Mouse (Mus musculus): ENCODE measurements around the gene Ptbp1.

Gene Ptbp1

DNA sequence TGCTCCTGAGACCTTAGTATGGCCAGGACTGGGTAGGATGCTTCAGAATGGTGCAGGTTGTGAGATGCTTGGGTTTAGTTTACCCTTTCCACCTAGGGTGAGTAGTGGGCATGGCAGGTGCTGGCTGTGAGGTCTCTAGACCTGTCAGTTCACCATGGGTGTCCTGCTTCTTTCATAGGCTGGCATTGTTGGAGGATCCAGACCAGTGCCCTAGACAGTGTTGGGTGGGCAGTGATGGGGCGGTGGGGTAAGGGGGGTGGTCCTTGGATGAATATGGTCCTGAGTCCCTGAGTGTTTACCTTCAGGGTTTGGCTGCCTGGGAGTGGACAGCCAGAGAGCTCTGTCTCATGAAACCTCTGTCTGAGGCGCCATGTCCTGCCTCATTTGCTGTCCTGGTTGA lies 3.7 kb downstream of the Ptbp1 start:
- no peak for DNase-seq (ENCODE audit: extremely low spot score, low read depth, low spot score)

DNA sequence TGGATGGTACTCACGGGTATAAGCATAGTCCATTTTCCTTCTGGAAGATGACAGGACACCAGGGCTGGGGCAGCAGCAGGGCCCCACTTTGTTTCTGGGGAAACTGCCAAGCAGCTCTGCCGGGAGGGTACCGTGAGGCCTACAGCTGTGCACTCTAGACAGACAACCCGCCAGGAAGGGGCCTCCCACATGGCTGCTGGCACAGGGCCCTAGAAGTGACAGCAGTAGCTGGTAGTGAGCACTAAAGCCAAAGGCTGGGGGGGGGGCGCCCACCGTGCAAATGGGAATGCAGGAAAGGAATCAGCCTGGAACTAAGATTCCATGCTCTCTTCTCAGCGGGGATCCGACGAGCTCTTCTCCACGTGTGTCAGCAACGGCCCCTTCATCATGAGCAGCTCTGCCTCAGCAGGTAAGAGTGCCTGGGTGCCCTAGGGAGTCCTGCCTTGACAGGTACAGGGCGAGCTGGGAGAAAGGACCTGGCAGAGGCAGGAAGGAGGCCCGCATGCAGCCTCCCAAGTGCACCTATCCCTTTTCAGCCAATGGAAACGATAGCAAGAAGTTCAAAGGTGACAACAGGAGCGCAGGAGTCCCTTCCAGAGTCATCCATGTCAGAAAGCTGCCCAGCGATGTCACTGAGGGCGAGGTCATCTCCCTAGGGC lies 4.3 kb downstream of the Ptbp1 start:
- no peak for DNase-seq (ENCODE audit: extremely low spot score, low read depth, low spot score)

DNA sequence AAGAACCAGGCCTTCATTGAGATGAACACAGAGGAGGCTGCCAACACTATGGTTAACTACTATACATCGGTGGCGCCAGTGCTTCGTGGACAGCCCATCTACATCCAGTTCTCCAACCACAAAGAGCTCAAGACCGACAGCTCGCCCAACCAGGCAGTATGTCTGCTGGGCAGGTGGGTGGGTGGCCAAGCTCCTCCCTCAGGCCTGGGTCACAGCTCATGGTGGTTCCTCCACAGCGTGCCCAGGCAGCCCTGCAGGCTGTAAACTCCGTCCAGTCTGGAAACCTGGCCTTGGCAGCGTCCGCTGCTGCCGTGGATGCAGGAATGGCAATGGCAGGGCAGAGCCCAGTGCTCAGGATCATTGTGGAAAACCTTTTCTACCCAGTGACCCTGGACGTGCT lies 4.9 kb downstream of the Ptbp1 start:
- no peak for DNase-seq (ENCODE audit: extremely low spot score, low read depth, low spot score)

DNA sequence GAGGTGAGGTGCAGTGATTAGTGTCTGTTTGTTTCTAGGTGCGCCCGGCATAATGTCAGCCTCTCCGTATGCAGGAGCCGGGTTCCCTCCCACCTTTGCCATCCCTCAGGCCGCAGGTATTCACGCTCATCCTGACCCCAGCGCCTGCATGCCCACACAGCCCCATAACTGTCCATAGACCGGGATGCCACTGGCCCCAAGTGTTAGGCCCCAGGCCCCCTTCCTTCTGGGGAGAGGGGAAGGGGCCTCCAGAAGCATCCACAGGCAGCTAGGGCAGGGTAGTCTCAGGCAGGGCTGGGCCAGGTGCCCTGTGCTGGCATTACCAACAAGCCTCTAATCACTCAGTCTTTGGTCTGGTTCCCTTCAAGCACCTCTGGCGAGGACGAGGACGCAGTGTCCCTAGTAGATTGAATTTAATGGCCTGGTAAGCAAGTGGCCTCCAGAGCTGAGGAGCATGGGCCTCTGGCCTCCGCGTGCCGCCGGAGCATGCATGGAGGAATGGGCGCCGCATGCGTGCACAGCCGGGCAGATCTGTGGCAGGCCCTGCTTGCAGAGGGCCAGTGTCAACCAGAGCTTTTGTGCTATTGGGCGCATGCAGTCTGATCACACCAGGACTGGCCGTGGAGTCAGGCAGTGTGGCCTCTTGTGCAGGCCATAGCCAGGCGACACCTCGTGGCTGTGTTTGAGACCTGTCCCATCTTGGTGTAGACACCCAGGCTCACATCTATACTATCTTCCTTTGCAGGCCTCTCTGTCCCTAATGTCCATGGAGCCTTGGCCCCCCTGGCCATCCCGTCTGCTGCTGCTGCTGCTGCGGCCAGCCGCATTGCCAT lies 6.1 kb downstream of the Ptbp1 start:
- no peak for DNase-seq (ENCODE audit: extremely low spot score, low read depth, low spot score)

- DNase-seq (ENCODE audit: extremely low spot score, low read depth, low spot score) = no peak
Observed at GRCm38 (mm10) chr10:79861230-79862048, 7.2 kb downstream of the Ptbp1 start.

- no peak for DNase-seq (ENCODE audit: extremely low spot score, low read depth, low spot score)
Observed at GRCm38 (mm10) chr10:79862049-79862788, 8.0 kb downstream of the Ptbp1 start.

- DNase-seq (ENCODE audit: extremely low spot score, low read depth, low spot score) = no peak
Observed at GRCm38 (mm10) chr10:79862925-79863324, 8.7 kb downstream of the Ptbp1 start.

DNA sequence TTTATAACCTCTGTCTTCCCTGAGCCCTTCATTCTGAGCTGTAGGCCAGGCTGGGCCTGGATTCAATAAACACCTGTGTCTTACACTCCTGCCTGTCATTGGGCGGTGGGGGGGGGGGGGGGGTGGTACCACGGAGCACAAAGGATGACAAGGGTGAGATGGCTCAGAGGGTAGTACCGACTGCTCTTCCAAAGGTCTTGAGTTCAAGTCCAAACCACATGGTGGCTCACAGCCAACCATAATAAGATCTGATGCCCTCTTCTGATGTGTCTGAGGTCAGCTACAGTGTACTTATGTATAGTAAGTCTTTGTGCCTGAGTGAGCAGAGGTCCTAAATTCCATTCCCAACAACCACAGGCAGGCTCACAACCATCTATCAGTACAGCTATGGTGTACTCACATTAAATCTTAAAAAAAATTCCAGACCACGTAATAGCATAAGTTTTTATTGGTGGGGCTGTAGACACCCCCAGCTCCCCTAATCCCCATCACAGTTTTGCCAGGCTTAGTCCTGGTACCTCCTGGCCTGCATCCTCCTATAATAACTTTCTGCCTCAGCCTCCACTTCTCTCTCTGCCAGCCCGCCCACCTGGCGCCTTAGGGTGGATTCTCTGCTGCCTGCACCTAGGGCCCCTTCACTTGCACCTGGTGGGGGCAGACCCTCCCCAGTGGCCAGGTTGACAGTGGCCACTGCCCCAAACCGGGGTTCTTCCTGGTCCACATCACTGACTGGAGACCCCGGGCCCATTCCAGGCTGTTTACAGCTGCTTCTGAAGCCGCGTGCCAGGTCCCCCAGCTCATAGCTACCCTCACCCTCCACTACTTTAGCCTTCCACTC lies 10.3 kb downstream of the Ptbp1 start:
- DNase-seq (ENCODE audit: extremely low spot score, low read depth, low spot score) = no peak

- DNase-seq (ENCODE audit: extremely low spot score, low read depth, low spot score) = no peak
Observed at GRCm38 (mm10) chr10:79865189-79865601, 11.0 kb downstream of the Ptbp1 start.

DNA sequence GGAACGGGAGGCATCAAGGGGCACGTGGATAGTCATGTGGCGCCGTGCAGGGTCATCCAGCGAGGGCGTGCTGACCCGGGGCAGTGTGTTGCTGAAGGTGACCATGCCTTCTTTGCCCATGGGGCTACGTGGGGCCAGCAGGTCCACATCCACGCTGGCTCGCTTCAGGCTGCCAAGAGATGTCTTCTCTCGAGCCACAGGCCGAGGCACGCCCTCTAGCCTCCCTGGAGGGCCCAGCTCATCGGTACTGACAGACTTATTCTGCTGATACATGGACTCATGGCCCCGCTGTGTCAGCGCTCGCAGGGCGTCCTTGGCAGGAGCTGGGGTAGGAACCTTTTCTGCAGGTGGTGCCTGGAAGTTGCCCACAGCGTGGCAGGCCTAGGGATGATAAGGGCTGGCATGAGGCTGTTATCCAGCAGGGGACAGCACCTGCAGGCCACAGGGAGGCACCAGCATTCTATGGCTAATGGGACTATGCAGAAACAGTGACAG lies 11.6 kb downstream of the Ptbp1 start:
- DNase-seq (ENCODE audit: extremely low spot score, low read depth, low spot score) = no peak

- DNase-seq (ENCODE audit: extremely low spot score, low read depth, low spot score) = no peak
Observed at GRCm38 (mm10) chr10:79866601-79867000, 12.4 kb downstream of the Ptbp1 start.

DNA sequence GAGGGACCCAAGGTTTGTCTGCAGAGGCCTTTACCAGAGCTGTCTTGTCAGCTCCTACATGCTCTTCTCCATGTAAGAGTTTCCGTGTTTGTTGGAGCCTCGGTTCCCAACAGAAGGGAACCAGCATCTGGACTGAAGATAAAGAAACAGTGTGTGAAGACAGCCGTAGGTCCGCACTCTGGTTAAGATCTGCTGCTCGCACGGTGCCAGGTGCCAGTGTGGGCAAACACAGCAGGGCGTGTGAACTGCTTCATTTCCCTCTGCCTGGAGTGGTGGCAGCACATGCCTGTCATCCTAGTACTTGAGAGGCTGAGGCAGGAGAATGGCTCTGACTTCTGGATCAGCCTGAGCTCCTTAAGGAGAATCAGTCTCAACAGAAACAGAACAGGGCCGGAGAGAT lies 17.6 kb downstream of the Ptbp1 start:
- DNase-seq (ENCODE audit: extremely low spot score, low read depth, low spot score) = no peak

DNA sequence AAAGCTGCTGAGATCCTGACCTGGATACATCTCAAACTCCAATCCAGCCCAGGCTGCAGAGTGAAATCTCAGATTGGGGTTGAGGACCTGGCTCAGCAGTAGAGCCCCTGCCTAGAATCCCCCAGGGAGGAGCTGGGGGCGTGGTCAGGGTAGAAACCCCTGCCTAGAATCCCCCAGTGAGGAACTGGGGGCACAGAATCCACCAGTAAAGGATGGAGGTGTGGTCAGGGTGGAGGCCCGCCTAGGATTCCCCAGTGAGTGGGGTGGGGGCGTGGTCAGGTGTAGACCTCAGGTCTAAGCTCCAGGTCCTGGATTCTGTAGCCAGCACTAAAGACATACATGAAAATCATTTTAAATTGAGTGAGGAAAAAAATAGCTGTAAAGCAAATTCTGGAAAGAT lies 18.6 kb downstream of the Ptbp1 start:
- DNase-seq (ENCODE audit: extremely low spot score, low read depth, low spot score) = no peak

DNA sequence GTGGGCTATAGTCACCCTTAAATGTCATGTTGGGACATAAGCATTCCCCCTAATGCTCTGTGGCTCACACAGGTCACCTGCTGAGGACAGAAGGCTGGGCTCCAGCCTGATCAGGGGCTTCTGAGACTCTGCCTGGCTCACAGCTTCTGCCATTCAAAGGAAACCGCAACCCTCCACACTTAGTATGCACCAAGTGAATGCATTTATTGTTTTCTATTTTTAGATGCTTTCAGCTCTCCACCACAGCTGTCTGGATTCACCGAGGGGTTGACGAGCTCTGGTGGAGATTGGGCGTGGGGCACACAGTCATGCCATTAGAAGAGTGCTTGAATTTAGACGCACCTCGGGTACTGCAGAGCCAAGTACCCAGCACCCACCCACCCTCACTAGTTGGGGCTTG lies 19.1 kb downstream of the Ptbp1 start:
- no peak for DNase-seq (ENCODE audit: extremely low spot score, low read depth, low spot score)

GRCm38 (mm10) chr10:79873715-79874289 lies 19.6 kb downstream of the Ptbp1 start:
- DNase-seq (ENCODE audit: extremely low spot score, low read depth, low spot score) = no peak

DNA sequence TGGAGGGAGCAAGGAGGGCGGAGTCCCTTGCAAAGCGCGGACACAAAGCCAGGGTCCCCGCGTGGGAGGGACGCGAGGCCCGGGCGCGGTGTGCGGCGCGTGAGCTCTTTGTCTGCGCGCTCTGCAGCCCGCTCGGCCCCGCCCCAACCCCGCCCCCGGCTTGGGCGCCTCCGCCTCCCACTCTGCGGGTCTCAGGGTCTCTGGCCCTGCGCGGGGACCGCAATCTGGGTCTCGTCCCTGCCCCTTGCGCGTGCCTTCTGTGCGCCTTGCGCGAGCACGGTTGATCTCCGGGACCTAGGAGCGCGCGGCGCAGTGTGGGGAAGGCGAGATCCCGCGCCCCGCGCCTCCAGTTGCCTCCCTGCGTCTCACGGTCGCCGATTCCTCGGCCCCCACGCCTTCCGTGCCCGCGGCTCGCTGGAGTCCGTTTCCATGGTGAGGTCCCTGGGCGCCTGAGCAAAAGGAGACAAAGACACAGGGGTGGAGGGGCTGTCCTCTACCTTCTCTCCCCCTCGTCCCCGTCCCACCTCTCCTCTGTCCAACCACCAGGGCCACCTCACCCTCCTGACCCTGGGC lies 20.1 kb downstream of the Ptbp1 start, which contains the start of the genes Prtn3 and Plppr3:
TSS of gene Prtn3 (plus strand) at position 187 of the 573 bp plus-strand sequence.
TSS of gene Plppr3 (minus strand) at position 345 of the 573 bp plus-strand sequence.
- DNase-seq (ENCODE audit: extremely low spot score, low read depth, low spot score) = no peak

DNA sequence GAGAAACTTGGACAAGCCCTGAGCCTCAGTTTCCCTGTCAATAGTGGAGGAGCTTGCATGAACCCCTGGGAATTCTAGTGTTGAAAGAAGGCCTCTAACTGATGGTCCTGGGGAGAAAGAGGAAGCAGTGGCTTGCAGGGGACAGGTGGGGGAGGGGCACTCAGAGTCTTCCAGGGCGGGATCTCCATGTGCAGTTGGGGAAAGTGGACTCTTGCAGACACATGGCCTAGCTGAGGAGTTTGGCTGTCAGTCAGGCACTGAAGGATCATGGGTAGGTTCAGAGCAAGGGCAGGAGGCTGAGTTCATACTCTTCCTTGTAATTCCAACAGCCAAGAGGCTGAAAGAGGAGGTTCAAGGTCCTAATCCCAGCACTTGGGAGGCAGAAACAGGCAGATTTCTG lies 22.9 kb downstream of the Ptbp1 start:
- DNase-seq (ENCODE audit: extremely low spot score, low read depth, low spot score) = no peak

DNA sequence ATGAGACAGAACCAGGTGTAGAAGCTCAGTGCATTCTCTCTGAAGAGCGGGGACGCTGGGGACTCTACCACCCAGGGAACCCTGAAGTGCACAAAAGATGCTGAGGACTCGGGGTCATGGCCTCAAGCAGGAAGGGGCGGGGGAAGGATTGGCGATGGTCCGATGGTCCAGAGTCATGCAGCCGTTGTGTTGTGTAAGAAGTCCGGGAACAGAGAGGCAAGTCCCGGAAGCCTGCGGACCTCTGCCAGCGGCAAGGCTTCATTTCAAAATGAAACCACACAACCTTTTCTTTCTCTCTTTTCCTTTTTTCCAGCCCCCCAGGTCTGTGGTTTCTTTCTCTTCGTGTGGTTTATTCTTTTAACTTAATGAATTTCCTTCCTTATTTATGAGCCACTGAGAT lies 23.5 kb downstream of the Ptbp1 start:
- DNase-seq (ENCODE audit: extremely low spot score, low read depth, low spot score) = no peak

DNA sequence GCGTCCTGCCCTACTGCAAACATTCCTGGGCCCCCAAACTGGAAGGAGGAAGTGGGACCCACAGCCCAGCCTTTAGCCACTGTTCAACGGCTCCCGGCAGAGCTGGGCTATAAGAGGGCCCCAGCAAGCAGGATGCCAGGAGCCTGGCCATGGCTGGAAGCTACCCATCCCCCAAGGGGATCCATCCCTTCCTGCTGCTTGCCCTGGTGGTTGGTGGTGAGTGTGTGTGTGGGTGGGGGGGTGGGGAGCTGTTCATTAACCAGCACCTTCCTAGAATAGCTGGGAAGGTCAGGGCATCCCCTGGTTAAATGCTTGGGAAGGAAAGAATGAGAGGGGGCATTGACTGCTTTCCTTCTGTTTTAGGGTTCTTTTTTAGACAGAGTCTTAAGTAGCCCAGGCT lies 25.3 kb downstream of the Ptbp1 start:
- DNase-seq (ENCODE audit: extremely low spot score, low read depth, low spot score) = no peak

Measured in hindlimb bud, embryonic 11.5 days (tissue).